Mouse (Mus musculus) G1E (cell line): ENCODE data around the gene Cttn.

Experiments
- CTCF ChIP-seq: IDR thresholded peaks from 2 replicates; pipeline ENCODE4 v1.5.1; 2012; ENCODE audit warnings: low read depth, low read length, inconsistent platforms, mixed read lengths
- GATA1 ChIP-seq: IDR thresholded peaks from 2 replicates; pipeline ENCODE4 v1.6.1; 2012; ENCODE audit warnings: borderline replicate concordance, low read length, inconsistent platforms, mixed read lengths
- POLR2AphosphoS5 ChIP-seq: IDR thresholded peaks from 2 replicates; pipeline ENCODE4 v1.6.1; 2012; ENCODE audit warnings: low read depth, low read length, inconsistent platforms; ENCODE audit not compliant: insufficient replicate concordance
- TAL1 ChIP-seq: conservative IDR thresholded peaks from 2 replicates; pipeline ENCODE4 v1.6.1; 2012; ENCODE audit warnings: low read depth, low read length, inconsistent platforms, mixed read lengths

DNA sequence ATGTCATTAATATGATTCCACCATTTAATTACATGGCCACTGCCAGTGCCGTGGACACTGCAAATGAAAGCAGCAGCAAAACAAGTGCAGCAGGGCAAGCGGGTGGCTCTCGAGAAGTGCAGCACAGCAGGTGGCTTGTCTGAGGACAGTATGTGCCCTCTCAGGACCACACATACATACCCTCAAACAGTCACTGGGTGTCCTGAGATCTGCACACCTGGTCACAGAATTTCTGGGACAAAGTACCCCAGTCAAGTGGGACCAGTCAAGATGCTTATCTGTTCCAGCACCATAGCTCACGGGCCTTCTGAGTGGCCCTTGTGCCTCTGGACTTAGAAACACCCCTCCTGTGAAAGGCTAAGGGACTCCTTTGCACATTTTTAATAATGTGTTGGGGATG lies 33.1 kb upstream of the Cttn start:
- no peak for TF ChIP-seq CTCF
- TF ChIP-seq GATA1, result no peak
- TF ChIP-seq TAL1, result no peak
- TF ChIP-seq POLR2AphosphoS5, result no peak
